23 mouse cellular contexts compared by ENCODE assay signal in genomic region chr1:92148527-92148926, GRCm38 (mm10). TPM values are rescaled to one million over a fixed set of nuclear protein-coding genes. Genes with fewer than 3 reads are reported as not detected.
DNase-seq lines count a peak whose midpoint lies in the region; ATAC-seq lines count a peak whose summit lies in the region.
"Had no signal": no experiment of that assay in that cellular context is flagged by ENCODE, and none has a peak within 500 bp of the region (broad histone marks: within the 10 kb centered on the region; RNA-seq: fewer than 3 reads in every experiment).

No protein-coding gene starts in this region.

- intact Hi-C loops in heart, postnatal 10 days (cut with DNase I) = no loop called here

- DNase-seq in heart, adult 11 months = peak; percentile 35
- DNase-seq in heart, postnatal 10 days = no peak
- DNase-seq in T-cell, adult 2 months (ENCODE audit: low spot score) = peak; percentile 51
- DNase-seq in testis, postnatal 14 days (ENCODE audit: low spot score) = no peak
- DNase-seq in urinary bladder, postnatal 4 days (ENCODE audit: low spot score in 2 of 2) = no peak
- DNase-seq: adrenal gland, adult 2 months; adrenal gland, postnatal 14 days; cerebellum, adult 11 months; cerebellum, adult 2 months; cerebellum, adult 9-11 months; cerebellum, postnatal 36 days; embryo, embryonic 11 days; gastrocnemius, postnatal 10 days; heart, adult 18-20 months; heart, postnatal 14 days; heart, postnatal 4 days had no signal

- 0 out of 2 replicates have a peak, but pooled peaks have one; percentile 30 for ATAC-seq in megakaryocyte-erythroid progenitor cell, adult 5-6 weeks (replicated peaks; ENCODE audit: low FRiP score, low TSS enrichment, poor library complexity, severe bottlenecking)
- no peak for ATAC-seq in erythroblast, adult 5-6 weeks (replicated peaks; ENCODE audit: low FRiP score, poor library complexity, severe bottlenecking)
- ATAC-seq: forebrain, embryonic 13.5 days; forebrain, embryonic 16.5 days; hindbrain, postnatal 0 days; intestine, embryonic 15.5 days; Patski had no signal

RNA-seq across cellular contexts. Expression of gene Hdac4, which starts 47.0 kb away (rescaled TPM):
- total RNA-seq in heart, postnatal 10 days (2021) = 10 to 100 TPM; 37.2 to 39.9 TPM
- 20.3 and 23.8 TPM in 2 replicates for total RNA-seq in megakaryocyte-erythroid progenitor cell, adult 5-6 weeks (2014; fragmentation: Nextera tagmentation)
- 6.6 and 12.4 TPM in 2 replicates for total RNA-seq in megakaryocyte-erythroid progenitor cell, adult 5-6 weeks (2017)
- 3.1 and 4.6 TPM in 2 replicates for total RNA-seq in erythroblast, adult 5-6 weeks (2015; ENCODE audit: low replicate concordance)
- total RNA-seq in erythroblast, adult 5-6 weeks (2017; ENCODE audit: low replicate concordance) = 3.4 and 4.7 TPM in 2 replicates

Comparison
In these comparisons a context has a peak if more than half of its experiments do, and no peak if none do; other contexts are left out.
1. DNase-seq: peak in heart, adult 11 months (single experiment) and T-cell, adult 2 months (single experiment); none in heart, postnatal 10 days (0 of 2), testis, postnatal 14 days (single experiment) and urinary bladder, postnatal 4 days (0 of 2).